Mouse (Mus musculus): ENCODE results near the gene 6430548M08Rik. TPM values are rescaled to one million over a fixed set of nuclear protein-coding genes. Genes with fewer than 3 reads are reported as not detected.

The 6430548M08Rik gene
- polyA plus RNA-seq, 1 experiment from 2014 or later, result 3.7 TPM

- no peak for ATAC-seq (ENCODE audit: insufficient number of reproducible peaks, insufficient read depth, low FRiP score, low TSS enrichment, low read depth)
- WGBS, result 47% methylated on average over 7 of the region's 7 CpGs
- Histone ChIP-seq H3K36me3 (no peaks in the 10 kb centered on the region), H3K27me3 (peaks cover 8% of the 10 kb centered on the region; the same call in 1 of the 2 replicates), H3K9ac (no peak overlapping the region), H3K4me3 (no peak overlapping the region), H3K9me3 (no peaks in the 10 kb centered on the region), H3K27ac (no peak overlapping the region), H3K4me1 (peaks cover 18% of the 10 kb centered on the region), H3K4me2 (no peak overlapping the region)
These were observed 11.0 kb downstream of the 6430548M08Rik start for GRCm38 (mm10) chr8:120124836-120125389.

- no peaks in the 10 kb centered on the region for H3K36me3 ChIP-seq
- no peak overlapping the region for H3K9ac ChIP-seq
- H3K4me2 ChIP-seq, result no peak overlapping the region
- no peaks in the 10 kb centered on the region for H3K9me3 ChIP-seq
- no peak overlapping the region for H3K4me3 ChIP-seq
- no peak for ATAC-seq (ENCODE audit: insufficient number of reproducible peaks, insufficient read depth, low FRiP score, low TSS enrichment, low read depth)
- peaks cover 8% of the 10 kb centered on the region; the same call in 1 of the 2 replicates for H3K27me3 ChIP-seq
- 27% methylated on average over 14 of the region's 14 CpGs for WGBS
- peaks cover 17% of the 10 kb centered on the region for H3K4me1 ChIP-seq
- H3K27ac ChIP-seq, result peak overlapping the region; percentile 45; the same call in 1 of the 2 replicates
These were observed 12.6 kb downstream of the 6430548M08Rik start for GRCm38 (mm10) chr8:120126357-120127161.

- Histone ChIP-seq H3K27me3 (peaks cover 8% of the 10 kb centered on the region; the same call in 1 of the 2 replicates), H3K4me1 (peaks cover 17% of the 10 kb centered on the region)
- 27% methylated on average over 4 of the region's 4 CpGs for WGBS
These were observed 15.6 kb downstream of the 6430548M08Rik start for GRCm38 (mm10) chr8:120129547-120129946.

DNA sequence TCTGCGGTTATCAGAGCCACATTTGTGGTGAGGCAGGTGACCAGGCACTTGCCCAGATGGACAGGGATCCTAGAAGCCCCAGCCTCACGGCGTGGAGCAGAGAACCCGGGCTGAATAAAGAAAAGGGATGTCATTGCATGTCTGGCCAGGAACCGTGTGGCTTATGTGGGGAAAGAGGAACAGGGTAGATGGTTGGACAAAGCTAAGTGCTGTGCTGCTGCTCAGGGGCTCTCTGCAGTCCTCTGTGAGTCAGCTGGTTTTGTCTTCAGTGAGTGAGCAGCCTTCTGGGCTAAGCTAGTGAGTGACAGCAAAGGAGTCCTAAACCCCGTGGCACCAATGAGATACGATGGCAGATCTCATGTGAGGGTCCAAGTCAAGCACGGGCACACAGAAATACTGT is 17.2 kb downstream of the 6430548M08Rik start:
- Histone ChIP-seq H3K9ac (no peak overlapping the region), H3K27ac (no peak overlapping the region), H3K27me3 (peaks cover 8% of the 10 kb centered on the region; the same call in 1 of the 2 replicates), H3K36me3 (no peaks in the 10 kb centered on the region), H3K4me1 (peaks cover 17% of the 10 kb centered on the region), H3K4me3 (no peak overlapping the region), H3K9me3 (no peaks in the 10 kb centered on the region), H3K4me2 (no peak overlapping the region)
- ATAC-seq (ENCODE audit: insufficient number of reproducible peaks, insufficient read depth, low FRiP score, low TSS enrichment, low read depth), result no peak
- 85% methylated on average over 8 of the region's 8 CpGs for WGBS

More at GRCm38 (mm10) chr8:120129547-120129946, 15.6 kb downstream of the 6430548M08Rik start:
- H3K27ac ChIP-seq, result no peak overlapping the region
- no peak overlapping the region for H3K4me3 ChIP-seq
- no peak for ATAC-seq (ENCODE audit: insufficient number of reproducible peaks, insufficient read depth, low FRiP score, low TSS enrichment, low read depth)
- H3K9me3 ChIP-seq, result no peaks in the 10 kb centered on the region
- H3K4me2 ChIP-seq, result no peak overlapping the region
- H3K36me3 ChIP-seq, result no peaks in the 10 kb centered on the region
- no peak overlapping the region for H3K9ac ChIP-seq

DNA sequence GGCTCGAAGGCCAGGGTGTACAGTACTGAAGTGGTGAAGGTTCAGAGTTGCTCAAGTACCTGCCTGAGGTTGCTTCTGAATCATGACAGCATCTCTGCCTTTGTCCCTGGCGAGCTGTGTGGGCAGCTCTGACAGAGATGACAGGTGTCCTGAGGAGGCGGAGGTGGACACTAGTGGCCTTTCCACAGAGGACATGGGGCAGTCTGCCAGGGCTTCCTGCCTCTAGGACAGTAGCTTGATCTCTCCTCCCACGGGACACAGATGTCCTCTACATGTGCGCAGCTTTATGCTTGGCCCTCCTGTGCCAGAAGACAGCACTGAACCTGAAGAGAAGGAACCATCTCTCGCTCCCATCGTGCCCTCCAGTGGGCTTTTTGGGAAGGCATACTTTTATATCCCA is 19.2 kb downstream of the 6430548M08Rik start:
- Histone ChIP-seq H3K36me3 (no peaks in the 10 kb centered on the region), H3K4me2 (no peak overlapping the region), H3K4me1 (peaks cover 7% of the 10 kb centered on the region; the same call in 1 of the 2 replicates), H3K4me3 (no peak overlapping the region), H3K9me3 (no peaks in the 10 kb centered on the region), H3K27ac (no peak overlapping the region), H3K27me3 (no peaks in the 10 kb centered on the region), H3K9ac (no peak overlapping the region)
- ATAC-seq (ENCODE audit: insufficient number of reproducible peaks, insufficient read depth, low FRiP score, low TSS enrichment, low read depth), result no peak
- WGBS, result 83% methylated on average over 7 of the region's 7 CpGs

GRCm38 (mm10) chr8:120135687-120136086 is 21.7 kb downstream of the 6430548M08Rik start:
- H3K27ac ChIP-seq, result no peak overlapping the region
- ATAC-seq (ENCODE audit: insufficient number of reproducible peaks, insufficient read depth, low FRiP score, low TSS enrichment, low read depth), result no peak
- H3K4me2 ChIP-seq, result no peak overlapping the region
- H3K27me3 ChIP-seq, result no peaks in the 10 kb centered on the region
- no peak overlapping the region for H3K4me3 ChIP-seq
- no peaks in the 10 kb centered on the region for H3K36me3 ChIP-seq
- no peak overlapping the region for H3K9ac ChIP-seq
- H3K9me3 ChIP-seq, result no peaks in the 10 kb centered on the region
- no peaks in the 10 kb centered on the region for H3K4me1 ChIP-seq
- WGBS, result 92% methylated on average over 7 of the region's 7 CpGs

GRCm38 (mm10) chr8:120136618-120137017 is 22.7 kb downstream of the 6430548M08Rik start:
- Histone ChIP-seq H3K27ac (no peak overlapping the region), H3K4me3 (no peak overlapping the region), H3K4me2 (no peak overlapping the region), H3K27me3 (no peaks in the 10 kb centered on the region), H3K4me1 (no peaks in the 10 kb centered on the region), H3K36me3 (no peaks in the 10 kb centered on the region), H3K9ac (no peak overlapping the region), H3K9me3 (no peaks in the 10 kb centered on the region)
- no peak for ATAC-seq (ENCODE audit: insufficient number of reproducible peaks, insufficient read depth, low FRiP score, low TSS enrichment, low read depth)
- WGBS, result 63% methylated on average over 7 of the region's 7 CpGs

DNA sequence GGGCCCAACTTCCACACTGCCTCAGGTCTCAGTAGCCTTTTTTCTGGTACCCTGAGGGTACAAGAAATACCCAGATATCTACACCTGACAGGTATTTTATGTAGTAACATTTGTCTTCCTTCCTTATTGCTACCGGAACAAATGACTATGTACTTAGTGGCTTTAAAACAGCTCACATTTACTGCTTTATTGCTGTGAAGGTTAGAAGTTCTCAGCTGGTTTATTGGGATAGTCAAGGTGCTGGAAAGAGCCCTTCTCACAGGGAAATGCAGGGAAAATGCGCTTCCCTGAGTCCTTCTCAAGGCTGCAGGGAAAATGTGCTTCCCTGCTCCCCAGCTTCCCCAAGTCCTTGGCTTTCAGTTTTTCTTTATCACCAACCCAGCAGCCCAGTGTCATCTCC is 25.0 kb downstream of the 6430548M08Rik start:
- no peak overlapping the region for H3K9ac ChIP-seq
- ATAC-seq (ENCODE audit: insufficient number of reproducible peaks, insufficient read depth, low FRiP score, low TSS enrichment, low read depth), result no peak
- no peaks in the 10 kb centered on the region for H3K4me1 ChIP-seq
- no peak overlapping the region for H3K4me2 ChIP-seq
- no peak overlapping the region for H3K4me3 ChIP-seq
- H3K36me3 ChIP-seq, result no peaks in the 10 kb centered on the region
- H3K9me3 ChIP-seq, result no peaks in the 10 kb centered on the region
- no peaks in the 10 kb centered on the region for H3K27me3 ChIP-seq
- no peak overlapping the region for H3K27ac ChIP-seq
- 86% methylated on average over 2 of the region's 2 CpGs for WGBS

DNA sequence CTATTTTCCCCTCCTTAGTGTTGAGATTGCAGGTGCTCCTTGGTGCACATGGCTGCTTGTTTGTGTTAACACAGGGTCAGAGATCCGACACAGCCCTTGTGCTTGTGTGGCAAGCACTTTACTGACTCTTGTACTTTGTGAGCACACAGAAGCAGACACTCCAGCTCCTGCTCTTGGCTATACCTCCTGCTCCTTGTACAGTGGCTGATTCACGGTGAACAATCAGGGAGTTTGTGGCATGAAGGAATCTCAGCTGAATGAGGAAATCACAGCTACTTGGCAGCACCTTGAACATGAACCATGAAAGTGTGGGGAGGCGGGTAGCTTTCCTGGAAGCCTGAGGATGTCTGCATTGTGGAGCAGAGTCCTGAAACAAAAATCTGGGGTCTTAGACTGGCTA is 26.8 kb downstream of the 6430548M08Rik start:
- no peak overlapping the region for H3K4me2 ChIP-seq
- H3K27me3 ChIP-seq, result no peaks in the 10 kb centered on the region
- H3K9ac ChIP-seq, result no peak overlapping the region
- H3K9me3 ChIP-seq, result no peaks in the 10 kb centered on the region
- no peaks in the 10 kb centered on the region for H3K36me3 ChIP-seq
- no peaks in the 10 kb centered on the region for H3K4me1 ChIP-seq
- 68% methylated on average over 3 of the region's 3 CpGs for WGBS
- ATAC-seq (ENCODE audit: insufficient number of reproducible peaks, insufficient read depth, low FRiP score, low TSS enrichment, low read depth), result no peak
- H3K27ac ChIP-seq, result no peak overlapping the region
- H3K4me3 ChIP-seq, result no peak overlapping the region

DNA sequence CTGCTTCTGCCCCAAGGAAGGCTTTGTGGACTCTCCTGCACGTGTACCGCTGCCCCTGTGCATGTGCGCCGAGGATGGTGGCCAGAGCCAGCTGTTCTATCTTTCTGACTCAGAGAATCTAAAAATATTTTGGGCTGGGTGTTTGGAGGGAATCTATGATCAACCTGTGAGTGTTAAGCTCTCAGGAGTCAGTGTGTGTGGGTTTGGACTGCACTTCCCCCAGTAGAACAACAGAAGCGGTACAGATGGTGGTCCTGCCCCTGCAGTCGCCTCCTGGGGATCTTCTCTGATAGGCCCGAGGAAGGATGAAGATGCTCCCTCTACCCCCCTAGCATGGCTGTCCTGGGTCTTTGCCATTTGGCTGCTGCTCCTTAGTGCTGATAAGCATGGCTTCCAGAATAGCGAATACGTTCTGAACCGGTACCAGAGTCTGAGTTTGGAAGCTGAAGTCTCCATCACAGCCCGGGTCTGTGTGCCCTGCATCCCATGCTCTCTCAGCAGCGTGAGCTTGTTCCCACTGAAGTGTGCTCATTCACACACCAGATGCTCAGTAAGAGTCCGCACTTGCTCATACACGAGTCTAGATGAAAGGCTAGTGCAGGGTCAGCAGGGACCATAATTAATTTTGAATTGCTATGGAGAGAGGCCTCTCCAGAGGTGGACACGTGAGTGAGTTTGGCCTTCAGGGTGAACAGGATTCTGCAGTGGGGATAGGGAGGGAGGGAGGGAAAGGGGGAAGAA is 30.1 kb downstream of the 6430548M08Rik start:
- no peak for ATAC-seq (ENCODE audit: insufficient number of reproducible peaks, insufficient read depth, low FRiP score, low TSS enrichment, low read depth)
- Histone ChIP-seq H3K4me1 (no peaks in the 10 kb centered on the region), H3K4me2 (no peak overlapping the region), H3K9ac (no peak overlapping the region), H3K27ac (no peak overlapping the region), H3K27me3 (no peaks in the 10 kb centered on the region), H3K36me3 (no peaks in the 10 kb centered on the region), H3K9me3 (no peaks in the 10 kb centered on the region), H3K4me3 (no peak overlapping the region)
- 65% methylated on average over 15 of the region's 15 CpGs for WGBS

DNA sequence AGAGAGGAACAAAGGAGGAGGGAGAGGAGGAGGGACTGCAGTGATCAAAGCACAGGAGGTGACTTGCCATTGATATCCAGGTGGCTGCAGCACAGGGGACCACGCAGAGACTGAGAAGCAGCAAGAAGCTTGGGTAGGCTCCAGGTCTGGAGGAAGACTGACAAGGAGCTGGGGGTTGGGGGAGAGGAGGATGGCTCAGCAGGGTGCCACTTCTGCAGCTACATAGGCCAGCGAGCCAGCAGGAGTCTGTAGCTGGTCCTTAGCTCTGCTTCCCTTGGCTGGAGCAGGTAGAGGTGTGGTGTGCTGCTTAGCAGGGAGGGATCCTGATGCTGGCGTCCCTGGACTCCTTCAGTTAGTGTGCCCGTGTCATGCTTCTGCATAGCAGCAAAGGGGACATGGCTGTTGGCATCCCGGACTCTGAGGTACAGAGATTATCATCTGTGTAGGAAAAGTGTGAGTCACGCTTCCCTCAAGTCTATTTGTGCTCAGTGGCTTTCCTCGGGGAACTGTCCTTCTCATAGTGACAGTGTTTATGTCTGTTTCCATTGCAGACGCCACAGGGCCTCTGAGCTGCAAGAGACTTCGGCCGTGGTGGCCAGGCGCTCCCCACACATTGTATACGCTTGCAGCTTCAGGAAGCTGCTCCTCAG is 30.8 kb downstream of the 6430548M08Rik start:
- 58% methylated on average over 12 of the region's 12 CpGs for WGBS
- Histone ChIP-seq H3K27ac (no peak overlapping the region), H3K4me3 (no peak overlapping the region), H3K9ac (no peak overlapping the region), H3K4me1 (no peaks in the 10 kb centered on the region), H3K9me3 (no peaks in the 10 kb centered on the region), H3K36me3 (no peaks in the 10 kb centered on the region), H3K27me3 (no peaks in the 10 kb centered on the region), H3K4me2 (no peak overlapping the region)
- no peak for ATAC-seq (ENCODE audit: insufficient number of reproducible peaks, insufficient read depth, low FRiP score, low TSS enrichment, low read depth)
